14 mouse cellular contexts compared by ENCODE assay signal in genomic region chr1:143645386-143645785, GRCm38 (mm10). TPM values are rescaled to one million over a fixed set of nuclear protein-coding genes. Genes with fewer than 3 reads are reported as not detected.
DNase-seq lines count a peak whose midpoint lies in the region; ATAC-seq and TF ChIP-seq lines count a peak whose summit lies in the region.
"Had no signal": no experiment of that assay in that cellular context is flagged by ENCODE, and none has a peak within 500 bp of the region (broad histone marks: within the 10 kb centered on the region; RNA-seq: fewer than 3 reads in every experiment).

No protein-coding gene starts in this region.

- H3K36me3 ChIP-seq in forebrain, embryonic 16.5 days (ENCODE audit: control insufficient read depth, insufficient read depth) = peaks cover 10% of the 10 kb centered on the region
- peaks cover 5% of the 10 kb centered on the region; the same call in 1 of the 2 replicates for H3K36me3 ChIP-seq in midbrain, postnatal 0 days (ENCODE audit: insufficient read depth, low read length)
- H3K36me3 ChIP-seq in kidney, embryonic 16.5 days (ENCODE audit: insufficient read depth, low read length) = no peaks in the 10 kb centered on the region; the same call in 1 of the 2 replicates

- 0 out of 2 replicates have a peak overlapping the region, but pooled peaks have one; percentile 6 for H3K9ac ChIP-seq in forebrain, embryonic 16.5 days (replicated peaks; ENCODE audit: low read depth, low read length)
- H3K9ac ChIP-seq in midbrain, postnatal 0 days (replicated peaks; ENCODE audit: low read length, poor library complexity, severe bottlenecking) = no peak overlapping the region
- H3K9ac ChIP-seq in kidney, embryonic 16.5 days (replicated peaks; ENCODE audit: low read length) = no peak overlapping the region
- H3K9ac ChIP-seq: liver, embryonic 12.5 days had no signal

- ATAC-seq in forebrain, embryonic 16.5 days = no peak
- no peak for ATAC-seq in midbrain, postnatal 0 days (ENCODE audit: low FRiP score)
- no peak for ATAC-seq in kidney, embryonic 16.5 days (ENCODE audit: low FRiP score, low TSS enrichment)
- ATAC-seq: liver, embryonic 12.5 days had no signal

- WGBS in forebrain, embryonic 16.5 days = 61% methylated on average over 4 of the region's 4 CpGs
- 27% methylated on average over 4 of the region's 4 CpGs for WGBS in midbrain, postnatal 0 days
- WGBS in kidney, embryonic 16.5 days = 63% methylated on average over 4 of the region's 4 CpGs

- H3K4me2 ChIP-seq in forebrain, embryonic 16.5 days (ENCODE audit: low read length) = peak overlapping the region; percentile 47
- peak overlapping the region; percentile 47 for H3K4me2 ChIP-seq in midbrain, postnatal 0 days (ENCODE audit: low read depth, low read length, poor library complexity, severe bottlenecking)
- no peak overlapping the region for H3K4me2 ChIP-seq in kidney, embryonic 16.5 days (replicated peaks; ENCODE audit: low read depth, low read length)
- H3K4me2 ChIP-seq: liver, embryonic 12.5 days had no signal

- H3K4me3 ChIP-seq in left cerebral cortex, adult 2 months = peak overlapping the region; percentile 66
- peak overlapping the region; percentile 29 for H3K4me3 ChIP-seq in forebrain, embryonic 16.5 days (replicated peaks; ENCODE audit: low read length)
- peak overlapping the region; percentile 27 for H3K4me3 ChIP-seq in midbrain, postnatal 0 days (ENCODE audit: low read depth, low read length)
- H3K4me3 ChIP-seq in kidney, embryonic 16.5 days (ENCODE audit: low read length) = no peak overlapping the region
- H3K4me3 ChIP-seq: liver, embryonic 12.5 days had no signal

- H3K4me1 ChIP-seq in forebrain, embryonic 16.5 days (replicated peaks; ENCODE audit: control insufficient read depth, insufficient read depth, low read length) = peaks cover 8% of the 10 kb centered on the region
- H3K4me1 ChIP-seq in midbrain, postnatal 0 days (ENCODE audit: insufficient read depth, low read length) = no peaks in the 10 kb centered on the region
- H3K4me1 ChIP-seq in kidney, embryonic 16.5 days (ENCODE audit: insufficient read depth, low read length) = peaks cover 4% of the 10 kb centered on the region; the same call in 1 of the 2 replicates
- H3K4me1 ChIP-seq: liver, embryonic 12.5 days had no signal

- H3K27ac ChIP-seq in left cerebral cortex, adult 2 months = peak overlapping the region; percentile 6; the same call in 1 of the 2 replicates
- no peak overlapping the region; the same call in 1 of the 2 replicates for H3K27ac ChIP-seq in forebrain, embryonic 16.5 days (ENCODE audit: low read length)
- H3K27ac ChIP-seq in midbrain, postnatal 0 days (ENCODE audit: low read depth, low read length) = no peak overlapping the region
- H3K27ac ChIP-seq in kidney, embryonic 16.5 days (ENCODE audit: low read length) = no peak overlapping the region
- H3K27ac ChIP-seq: liver, embryonic 12.5 days; stomach, postnatal 0 days had no signal

- H3K27me3 ChIP-seq in forebrain, embryonic 16.5 days (replicated peaks; ENCODE audit: control insufficient read depth, insufficient read depth, low read length) = no peaks in the 10 kb centered on the region
- H3K27me3 ChIP-seq in midbrain, postnatal 0 days (ENCODE audit: insufficient read depth, low read length) = no peaks in the 10 kb centered on the region
- H3K27me3 ChIP-seq in kidney, embryonic 16.5 days (ENCODE audit: insufficient read depth, low read length) = no peaks in the 10 kb centered on the region
- H3K27me3 ChIP-seq: liver, embryonic 12.5 days had no signal

- no peaks in the 10 kb centered on the region for H3K9me3 ChIP-seq in forebrain, embryonic 16.5 days (ENCODE audit: control insufficient read depth, low read length)
- no peaks in the 10 kb centered on the region for H3K9me3 ChIP-seq in midbrain, postnatal 0 days (ENCODE audit: low read length)
- no peaks in the 10 kb centered on the region for H3K9me3 ChIP-seq in kidney, embryonic 16.5 days (ENCODE audit: low read length)
- H3K9me3 ChIP-seq: liver, embryonic 12.5 days had no signal

- no peak for TF ChIP-seq CTCF in left cerebral cortex, adult 2 months (IDR thresholded peaks at IDR 0.05)
- TF ChIP-seq CTCF in midbrain, postnatal 0 days (IDR thresholded peaks at IDR 0.05) = no peak

- intact Hi-C loops in left cerebral cortex, adult 2 months (cut with DNase I) = loop anchor here (10.0 kb wide), 2 partner anchors 1201 to 1681 kb away; no protein-coding TSS in a partner anchor

- DNase-seq in left cerebral cortex, adult 2 months (ENCODE audit: extremely low spot score in 1 of 2, low spot score in 2 of 2) = no peak
- DNase-seq in left cerebral cortex, adult 9 months (ENCODE audit: low spot score in 2 of 2) = no peak
- DNase-seq in cerebellum, adult 9-10 months = peak; percentile 50
- peak; percentile 85 for DNase-seq in midbrain, postnatal 0 days (ENCODE audit: low spot score)
- DNase-seq in urinary bladder, adult 2 months (ENCODE audit: low spot score) = no peak
- no peak for DNase-seq in gastrocnemius, postnatal 25 days
- DNase-seq: kidney, adult 18-20 months; kidney, postnatal 4 days; right cerebral cortex, adult 18-20 months; spleen, adult 18-20 months had no signal

RNA-seq across cellular contexts. Expression of gene B3galt2, which starts 4.9 kb away (rescaled TPM):
- 10 to 100 TPM; 15.3 to 18.9 TPM for total RNA-seq in left cerebral cortex, adult 2 months (2021)
- polyA plus RNA-seq in forebrain, embryonic 16.5 days (2015; fragmentation: Nextera tagmentation; extraction: Ambion mirVana) = 11.1 and 12.8 TPM in 2 replicates
- total RNA-seq in midbrain, postnatal 0 days (2014; rRNA removed) = 15.0 and 20.4 TPM in 2 replicates
- 7.2 and 8.5 TPM in 2 replicates for polyA plus RNA-seq in midbrain, postnatal 0 days (2015; fragmentation: Nextera tagmentation; extraction: Ambion mirVana)
- polyA plus RNA-seq in urinary bladder, adult 2 months (2012; rRNA removed) = 0.37 and 0.59 TPM in 2 replicates
- total RNA-seq in gastrocnemius, postnatal 25 days (2021) = 1 to 10 TPM in 1 of 2 experiments, under 1 TPM in 1; 0.97 to 3.3 TPM
- polyA plus RNA-seq in kidney, embryonic 16.5 days (2015; fragmentation: Nextera tagmentation; extraction: Ambion mirVana) = 0.18 and 0.22 TPM in 2 replicates

RNA-seq across cellular contexts. Expression of gene Cdc73, which starts 57.3 kb away (rescaled TPM):
- 10 to 100 TPM; 63.8 to 65.5 TPM for total RNA-seq in left cerebral cortex, adult 2 months (2021)
- 25.4 and 29.0 TPM in 2 replicates for polyA plus RNA-seq in forebrain, embryonic 16.5 days (2015; fragmentation: Nextera tagmentation; extraction: Ambion mirVana)
- 7.8 and 11.6 TPM in 2 replicates for total RNA-seq in midbrain, postnatal 0 days (2014; rRNA removed)
- 8.3 and 11.5 TPM in 2 replicates for polyA plus RNA-seq in midbrain, postnatal 0 days (2015; fragmentation: Nextera tagmentation; extraction: Ambion mirVana)
- 18.5 and 19.4 TPM in 2 replicates for polyA plus RNA-seq in urinary bladder, adult 2 months (2012; rRNA removed)
- total RNA-seq in gastrocnemius, postnatal 25 days (2021) = 10 to 100 TPM; 36.0 to 36.6 TPM
- 11.5 and 18.5 TPM in 2 replicates for polyA plus RNA-seq in kidney, embryonic 16.5 days (2015; fragmentation: Nextera tagmentation; extraction: Ambion mirVana)

Comparison
In these comparisons a context has a peak if more than half of its experiments do, and no peak if none do; other contexts are left out.
1. DNase-seq: peak in cerebellum, adult 9-10 months (single experiment) and midbrain, postnatal 0 days (single experiment); none in left cerebral cortex, adult 2 months (0 of 2), left cerebral cortex, adult 9 months (0 of 2), urinary bladder, adult 2 months (single experiment) and gastrocnemius, postnatal 25 days (single experiment).